Mouse (Mus musculus) layer of hippocampus, adult 18-20 months (tissue): ENCODE data around the gene Tspan4. TPM values are rescaled to one million over a fixed set of nuclear protein-coding genes. Genes with fewer than 3 reads are reported as not detected.

ENCODE experiments used
- DNase-seq, 2 experiments: peaks; one replicate each; pipeline ENCODE4 v3.0.0; 2022; ENCODE audit warnings: low spot score in 2 of 2
- long read RNA-seq: library from polyadenylated mRNA; stranded (forward); transcript quantifications from one replicate; pipeline ENCODE4 v2.0.0, GENCODE M21; 2021
- total RNA-seq, 2 experiments: library from RNA; stranded (reverse); gene quantifications; 2 replicates each; pipeline ENCODE4 v1.2.3; 2021

Gene Tspan4
- total RNA-seq, result 10 to 100 TPM; 11.3 to 11.7 TPM
- long read RNA-seq, partial matches to known transcripts, result 15 of 16 reads
- long read RNA-seq, other reads (novel, unspliced or antisense), result 0 of 16 reads

DNA sequence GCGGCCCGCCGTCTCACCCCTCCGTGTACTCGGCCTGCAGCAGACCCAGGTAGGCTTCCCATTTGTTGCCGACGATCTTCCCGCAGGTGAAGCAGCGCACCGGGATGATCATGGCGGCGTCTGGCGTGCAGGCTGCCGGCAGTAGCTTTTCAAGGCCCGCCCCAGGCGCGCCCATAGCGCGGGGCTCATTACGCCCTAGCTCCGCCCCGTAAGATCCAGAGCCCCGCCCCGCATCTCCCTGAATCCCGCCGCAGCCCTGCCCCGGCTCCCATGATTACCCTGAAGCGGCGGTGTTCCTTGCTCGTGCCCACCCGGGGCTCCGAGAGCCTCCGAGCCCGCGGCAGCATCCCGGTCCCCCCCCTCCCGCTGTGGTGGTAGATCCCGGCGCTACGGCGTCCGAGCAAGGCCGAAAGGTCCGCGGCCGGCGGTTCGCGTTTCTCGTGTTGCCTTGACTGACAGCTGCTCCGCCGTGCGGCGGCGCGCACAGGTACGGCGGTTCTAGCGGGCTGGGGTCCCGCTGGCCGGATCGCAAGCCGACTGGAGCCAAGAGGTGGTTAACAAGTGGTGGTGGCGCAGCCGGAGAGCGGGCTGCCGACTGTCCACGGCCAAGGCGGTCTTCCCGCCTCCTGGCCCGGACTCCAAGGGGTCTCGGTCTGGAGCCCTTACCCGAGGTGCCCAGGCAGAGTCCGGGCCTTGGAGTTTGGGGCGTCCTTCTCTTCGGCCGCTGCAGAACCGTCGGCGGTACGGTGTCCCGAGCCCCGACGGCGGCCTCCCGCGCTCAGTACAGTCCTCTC lies at the start of gene Tspan4, which contains the start of gene Polr2l:
Gene Tspan4 (plus strand): TSS at position 230 of the 794 bp plus-strand sequence.
Gene Polr2l (minus strand): TSS at position 122 of the 794 bp plus-strand sequence.
- peak; percentile 79 to 89 for DNase-seq

DNA sequence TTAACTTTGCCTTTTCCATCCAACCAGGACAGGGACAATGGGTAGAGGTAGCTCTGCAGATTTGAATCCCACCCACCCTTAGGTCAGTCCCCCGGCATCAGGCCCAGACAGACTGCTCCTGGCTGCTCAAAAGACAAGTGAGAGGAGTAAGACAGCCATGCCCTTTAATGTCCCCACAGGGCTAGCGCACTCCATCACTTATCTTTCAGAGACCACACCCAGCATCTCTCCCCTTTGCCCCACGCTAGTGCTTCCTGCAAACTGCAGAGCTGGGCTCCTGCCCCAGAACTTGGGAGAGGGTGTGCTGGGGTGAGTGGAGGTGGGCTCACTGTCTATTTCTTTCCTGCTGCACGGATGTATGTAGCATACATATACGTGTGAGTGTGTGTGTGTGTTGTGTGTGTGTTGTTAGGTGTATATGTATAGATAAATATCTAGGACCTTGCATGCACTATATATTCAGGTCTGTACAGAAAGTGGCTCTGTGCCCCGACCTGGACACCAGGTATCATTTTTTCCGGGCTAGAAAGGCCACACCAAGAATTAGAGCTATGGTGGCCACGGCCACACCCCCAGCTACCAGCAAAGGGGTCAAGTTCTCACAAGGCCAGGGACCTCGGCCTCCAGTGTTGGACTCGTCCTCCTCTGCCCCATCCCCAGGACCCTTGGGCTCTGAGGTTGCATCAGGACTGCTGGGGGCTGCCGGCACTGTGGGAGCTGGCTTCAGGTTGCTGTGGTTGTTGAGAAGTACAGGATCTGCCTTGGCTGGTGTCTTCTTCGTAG lies 47.9 kb upstream of the Tspan4 start:
- no peak for DNase-seq

DNA sequence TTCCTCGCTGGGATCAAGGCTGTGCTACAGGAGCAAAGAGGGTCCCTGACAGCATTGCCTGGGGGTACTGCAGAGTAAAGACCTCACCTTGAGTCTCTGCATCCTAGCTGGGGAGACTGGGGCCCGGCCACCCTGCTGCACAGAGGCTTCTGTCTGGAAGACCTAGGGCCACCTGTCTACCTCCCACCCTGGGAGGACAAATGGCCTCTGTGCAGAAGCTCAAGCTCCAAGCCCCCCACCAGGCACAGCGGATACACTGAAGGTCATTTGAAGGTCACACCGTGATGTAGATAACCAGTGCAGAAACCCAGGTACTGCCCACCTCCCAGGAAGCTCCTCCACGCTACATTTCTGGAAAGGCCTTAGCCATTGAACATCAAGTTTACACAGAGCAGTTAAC lies 46.3 kb upstream of the Tspan4 start:
- DNase-seq, result no peak

DNA sequence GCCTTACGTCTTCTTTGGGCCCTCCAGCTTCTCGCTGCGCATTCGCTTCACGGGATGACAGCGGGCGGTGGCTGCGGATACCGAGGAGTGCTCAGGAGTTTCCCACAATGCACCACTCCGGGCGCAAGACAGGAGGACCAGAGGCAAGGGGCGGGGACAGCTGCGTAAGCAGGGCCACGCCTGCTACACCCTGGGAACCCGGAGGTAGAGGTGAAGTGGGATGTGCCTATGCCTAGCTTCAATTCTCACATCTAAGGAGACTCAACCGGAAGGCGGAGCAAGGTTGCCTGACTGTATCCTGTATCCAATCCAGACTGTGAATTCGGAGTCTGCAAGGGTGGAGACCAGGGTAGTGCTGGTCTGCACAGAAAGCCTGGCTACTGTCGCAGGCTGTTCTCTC lies 45.7 kb upstream of the Tspan4 start, which contains the start of gene Cend1:
Gene Cend1 (minus strand): TSS at position 182 of the 400 bp plus-strand sequence.
- DNase-seq, result peak; percentile 89 to 92

DNA sequence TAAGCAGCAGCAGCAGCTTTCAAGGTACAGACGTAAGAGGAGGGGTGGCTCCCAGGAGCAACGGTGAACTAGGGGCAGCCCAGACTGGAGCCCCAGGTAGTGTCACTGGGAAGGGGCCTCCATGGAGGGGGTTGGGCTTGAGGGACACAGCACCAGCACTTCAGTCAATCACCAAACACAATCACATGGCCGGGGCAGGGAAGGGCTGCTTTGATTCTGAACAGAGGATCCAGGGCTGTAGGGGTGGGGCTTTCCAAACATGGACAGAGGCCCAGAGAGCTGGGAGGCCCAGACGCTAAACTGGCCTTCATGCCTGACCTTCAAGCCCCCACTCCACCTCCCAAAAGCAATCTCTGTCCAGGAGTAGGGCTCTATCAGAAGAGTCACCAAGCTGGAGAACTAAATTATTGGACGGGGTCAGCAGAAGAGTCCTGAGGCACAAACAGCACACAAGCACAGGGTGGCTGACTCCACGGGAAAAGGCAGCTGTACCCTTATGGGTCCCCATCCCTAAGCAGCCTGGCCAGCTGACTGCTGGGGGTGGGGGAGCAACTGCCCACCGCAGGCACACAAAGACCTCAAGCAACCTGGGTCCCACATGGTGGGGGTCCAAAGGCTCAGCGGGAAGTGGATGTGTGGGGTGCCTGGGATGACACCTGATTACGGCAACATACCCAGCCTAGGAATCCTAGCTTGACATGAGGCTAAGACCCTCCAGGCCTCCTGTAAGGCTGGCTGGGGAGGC lies 45.0 kb upstream of the Tspan4 start:
- no peak for DNase-seq

DNA sequence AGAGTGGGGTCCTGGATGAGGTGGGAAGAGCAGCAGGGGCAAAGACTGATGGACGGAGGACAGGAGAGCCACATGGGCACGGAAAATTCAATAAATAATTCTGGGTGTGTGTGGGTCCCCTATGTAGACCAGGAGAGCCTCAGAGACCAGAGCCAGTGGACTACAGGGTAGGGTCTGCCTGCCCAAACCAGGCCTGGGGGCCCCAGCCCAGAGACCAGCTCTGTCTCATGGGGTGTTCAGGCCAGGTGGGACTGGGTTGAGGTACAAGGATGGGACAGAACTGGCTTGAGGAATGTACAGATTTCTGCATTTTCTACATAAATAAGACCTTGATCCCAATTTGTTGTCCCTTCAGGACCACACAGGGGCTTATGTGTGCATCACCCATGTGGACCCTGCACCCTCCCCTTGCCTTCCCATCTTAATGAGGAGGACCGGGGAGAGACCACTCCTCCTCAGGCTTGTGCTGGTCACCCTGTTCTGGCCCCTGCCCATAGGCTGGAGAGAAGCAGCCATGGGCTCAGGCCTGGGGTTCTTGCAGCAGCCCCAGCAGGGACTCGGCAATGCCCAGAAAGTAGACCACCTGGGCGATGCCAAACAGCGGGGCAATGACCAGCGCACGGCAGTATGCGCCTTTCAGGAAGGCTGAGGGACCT lies 44.3 kb upstream of the Tspan4 start:
- DNase-seq, result no peak

DNA sequence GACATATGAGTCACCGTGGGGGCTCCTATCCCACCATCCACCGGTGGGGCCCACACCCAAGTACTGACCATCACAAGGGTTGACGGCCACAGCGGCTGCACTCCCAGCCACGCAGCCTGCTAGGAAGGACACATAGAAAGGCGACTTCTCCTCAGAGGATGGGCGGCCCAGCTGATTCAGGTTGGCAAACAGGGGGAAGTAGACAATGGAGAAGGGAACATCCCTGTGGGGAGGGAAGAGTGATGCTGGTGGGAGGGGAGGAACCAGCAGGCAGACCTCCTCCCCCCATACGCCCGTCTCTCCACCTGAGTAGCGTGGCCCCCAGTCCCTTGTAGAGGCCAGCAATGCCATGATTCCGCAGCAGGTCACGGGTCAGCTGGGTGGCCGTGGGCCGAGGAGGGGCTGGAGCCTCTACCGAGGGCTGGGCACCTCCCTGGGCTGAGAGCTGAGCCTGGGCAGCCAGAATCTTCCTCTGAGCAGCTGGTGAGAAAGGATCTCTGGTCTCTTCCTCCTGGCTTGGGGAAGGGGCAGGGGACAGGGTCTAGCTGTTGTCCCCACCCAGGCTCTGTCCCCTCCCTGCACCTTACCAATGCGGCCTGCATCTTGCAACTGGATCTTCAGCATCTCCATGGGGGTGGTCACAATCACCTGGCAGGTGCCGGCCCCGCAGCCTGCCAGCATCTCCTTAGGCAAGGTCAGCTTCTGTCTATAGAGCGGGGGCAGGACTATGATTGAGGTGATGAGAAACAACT lies 43.4 kb upstream of the Tspan4 start:
- DNase-seq, result no peak

DNA sequence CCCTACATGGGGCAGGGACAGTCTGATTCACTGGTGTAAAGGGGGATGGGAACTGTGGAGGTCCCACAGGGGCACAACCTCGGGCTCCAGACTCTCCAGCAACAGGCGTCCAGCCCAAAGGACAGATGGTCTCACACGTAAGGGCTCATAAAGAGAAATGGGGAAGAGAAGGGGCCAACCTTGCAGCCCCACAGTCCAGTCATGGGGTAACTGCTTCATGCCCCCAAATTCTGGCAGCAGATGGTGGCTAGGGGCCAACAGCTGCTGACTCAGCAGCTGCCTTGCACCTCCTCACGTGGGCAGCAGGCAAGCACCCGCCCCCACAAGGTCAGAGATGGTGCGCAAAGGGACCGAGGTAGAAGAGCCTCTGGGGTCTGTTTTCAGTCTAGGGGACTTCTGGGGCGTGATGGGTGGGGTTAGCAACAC lies 42.8 kb upstream of the Tspan4 start:
- DNase-seq, result no peak

DNA sequence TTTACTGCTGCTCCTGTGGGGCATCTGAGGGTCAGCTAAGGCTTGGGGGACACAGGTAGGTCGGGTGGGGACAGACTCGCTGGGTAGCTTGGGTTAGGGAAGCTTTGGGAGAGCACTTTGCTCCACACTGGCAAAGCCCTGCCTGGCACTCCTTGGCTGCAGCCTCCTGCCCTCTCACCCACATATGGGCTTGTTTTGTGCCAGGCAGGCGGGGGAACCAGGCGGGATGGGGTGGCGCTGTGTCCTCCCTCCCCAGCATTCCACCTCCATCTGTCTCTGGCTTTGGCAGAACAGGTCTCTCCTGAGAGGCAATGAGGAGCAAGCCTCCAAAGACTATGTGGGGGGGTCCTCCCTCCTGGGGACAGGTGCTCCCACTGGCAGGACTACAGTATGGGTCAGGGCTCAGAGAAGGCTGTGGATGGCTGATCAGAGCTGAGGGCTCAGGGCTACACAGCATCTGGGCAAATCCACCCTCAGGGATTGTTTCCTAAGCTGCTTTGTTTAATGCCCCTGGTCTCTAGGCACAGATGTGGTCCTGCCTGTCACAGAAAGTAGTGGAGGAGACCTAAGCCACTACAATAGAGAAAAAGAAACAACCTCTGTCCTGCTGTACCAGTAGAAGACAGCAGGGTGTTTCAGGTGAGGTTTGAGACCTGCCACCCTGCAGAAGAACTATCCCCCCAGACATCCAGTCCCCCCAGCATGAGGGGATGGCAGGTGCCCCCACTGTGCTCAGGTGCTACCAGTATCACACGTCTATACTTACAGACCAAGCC lies 42.1 kb upstream of the Tspan4 start:
- peak in 1 of 2 experiments; percentile 49 for DNase-seq

DNA sequence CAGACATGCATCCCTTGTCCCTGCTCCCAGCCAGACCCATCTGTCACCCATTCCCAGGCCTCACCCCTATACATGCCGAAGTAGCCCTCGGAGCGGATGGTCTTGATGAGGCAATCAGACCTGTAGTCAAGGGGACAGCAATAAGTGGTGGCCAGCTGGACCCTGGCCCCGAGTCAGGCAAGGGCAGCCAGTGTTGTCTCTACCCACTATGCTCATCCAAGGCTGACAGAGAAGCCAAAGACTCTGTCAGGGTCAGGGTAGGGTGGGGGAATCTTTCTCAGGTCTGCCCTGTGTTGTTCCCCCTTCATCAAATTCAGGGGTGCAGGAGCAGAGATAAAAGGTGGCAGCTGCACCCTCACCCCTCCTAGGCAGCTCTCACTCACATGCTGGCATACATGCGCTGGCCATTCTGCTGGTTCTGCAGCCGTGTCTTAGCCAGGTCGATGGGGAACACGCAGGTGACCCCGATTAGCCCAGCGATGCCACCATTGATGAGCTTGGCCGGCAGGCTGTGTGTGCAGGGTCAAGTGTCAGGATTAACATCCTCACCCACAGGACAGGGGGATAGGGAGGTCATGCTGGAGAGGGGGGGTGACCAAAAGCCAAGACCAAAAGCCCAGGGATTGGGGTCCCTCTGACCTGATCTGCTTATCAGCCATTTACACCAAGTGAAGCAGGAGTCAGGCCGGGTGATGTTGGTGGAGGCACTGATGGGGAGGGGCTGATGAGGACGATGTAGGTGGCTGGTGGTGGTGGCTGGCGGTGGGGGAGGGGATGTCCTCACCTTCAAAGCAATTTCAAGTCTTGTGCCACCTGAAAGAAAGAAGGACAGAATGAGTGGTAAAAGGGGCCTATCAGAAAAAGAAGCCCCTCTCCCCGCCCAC lies 41.3 kb upstream of the Tspan4 start:
- no peak for DNase-seq

DNA sequence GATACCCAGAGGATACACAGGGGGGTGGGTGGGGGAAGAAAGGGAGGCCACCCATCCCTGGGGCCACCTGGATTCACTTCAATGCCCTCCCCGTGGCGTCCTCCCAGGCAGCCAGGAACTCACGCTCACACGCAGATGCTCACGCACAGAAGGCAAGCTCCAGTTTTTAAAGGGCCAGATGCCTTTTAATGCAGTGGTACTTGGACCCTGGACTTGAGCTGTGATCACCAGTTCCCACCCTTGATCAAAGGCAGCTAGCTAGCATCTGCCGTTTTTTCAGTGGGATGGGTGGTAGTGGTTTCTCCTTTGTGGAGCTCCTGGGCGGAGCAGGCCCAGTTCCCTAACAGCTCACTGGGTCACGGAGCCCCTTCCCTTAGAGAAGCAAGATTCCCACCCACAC lies 40.6 kb upstream of the Tspan4 start:
- DNase-seq, result peak; percentile 74 to 85

DNA sequence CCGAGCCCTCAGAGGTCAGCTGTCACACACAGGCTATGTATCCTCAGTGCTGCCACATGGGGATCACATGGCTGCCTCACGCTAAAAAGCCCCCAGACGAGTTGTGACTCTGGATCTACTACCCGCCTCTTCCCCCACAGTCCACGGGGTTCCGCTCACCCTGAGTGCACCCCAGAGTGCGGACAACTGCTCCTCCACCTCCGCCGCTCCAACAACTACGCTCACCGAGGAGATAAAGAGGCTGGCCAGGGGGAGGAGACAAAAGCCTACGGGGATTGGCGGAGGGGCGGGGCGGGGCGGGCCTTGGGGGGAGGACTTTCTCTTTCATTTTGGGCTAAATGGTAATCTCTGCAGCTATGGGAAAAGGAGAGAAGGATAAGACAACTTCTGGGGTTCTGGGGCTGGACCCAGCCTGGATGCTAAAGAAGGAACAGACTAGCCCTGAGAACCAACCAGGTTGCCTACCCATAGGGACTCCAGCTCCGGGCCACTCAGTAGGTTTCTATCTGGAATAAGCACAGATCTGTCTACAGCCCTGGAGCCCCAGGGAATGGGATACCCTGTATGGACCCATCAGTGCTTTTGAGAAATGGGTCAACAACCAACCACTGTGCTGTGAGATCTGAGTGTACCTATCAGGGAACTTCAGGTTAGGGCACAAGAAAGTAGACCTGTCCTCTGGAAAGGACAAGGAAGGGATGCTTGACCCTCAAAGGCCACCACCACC lies 39.7 kb upstream of the Tspan4 start:
- DNase-seq, result peak in 1 of 2 experiments; percentile 44

DNA sequence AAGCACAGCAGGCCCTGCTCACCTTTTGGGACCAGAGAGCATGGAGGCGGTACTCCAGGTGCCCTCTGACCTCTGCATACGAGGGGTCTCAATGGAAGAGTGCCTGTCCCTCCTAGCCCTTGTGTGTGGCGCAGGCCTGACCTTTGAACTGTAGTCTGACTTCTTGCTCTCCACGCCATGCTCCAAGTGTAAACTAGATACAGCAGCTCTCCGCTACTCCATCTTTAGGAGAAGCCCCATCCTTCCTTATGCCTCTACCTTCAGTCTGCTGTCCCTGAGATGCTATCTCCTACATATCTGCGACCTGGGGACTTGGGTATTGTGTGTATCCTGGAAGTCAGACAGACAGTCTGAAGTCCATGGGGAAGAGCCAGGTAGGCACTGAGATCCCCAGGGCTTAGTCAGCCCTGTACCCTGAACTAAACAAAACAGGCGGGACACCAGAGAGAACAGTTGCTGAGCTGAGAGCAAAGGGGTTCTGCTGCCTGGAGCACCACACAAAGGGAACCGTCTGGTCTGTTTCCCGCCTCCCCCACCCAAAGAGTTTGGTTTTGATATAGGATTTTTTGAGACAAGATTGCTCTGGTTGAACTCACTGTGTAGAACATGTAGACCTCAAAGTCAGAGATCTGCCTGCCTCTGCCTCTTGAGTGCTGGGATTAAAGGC lies 39.1 kb upstream of the Tspan4 start:
- DNase-seq, result no peak

DNA sequence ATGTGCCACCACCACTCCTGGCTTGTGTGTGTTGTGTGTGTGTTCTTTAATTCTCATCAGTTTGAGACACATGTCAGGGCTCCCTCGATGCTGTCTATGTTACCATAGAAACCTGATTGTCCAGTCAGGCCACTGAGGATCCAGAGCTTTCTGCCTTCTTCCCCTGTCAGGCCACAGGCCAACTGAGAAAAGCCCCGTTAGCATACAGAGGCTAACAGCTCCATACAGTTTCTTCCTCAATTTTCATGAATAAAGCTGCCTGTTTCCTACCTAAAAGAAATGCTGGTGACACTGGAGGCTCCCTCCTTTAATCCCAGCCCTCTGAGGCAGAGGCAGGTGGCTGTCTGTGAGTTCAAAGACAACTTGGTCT lies 38.5 kb upstream of the Tspan4 start:
- no peak for DNase-seq

DNA sequence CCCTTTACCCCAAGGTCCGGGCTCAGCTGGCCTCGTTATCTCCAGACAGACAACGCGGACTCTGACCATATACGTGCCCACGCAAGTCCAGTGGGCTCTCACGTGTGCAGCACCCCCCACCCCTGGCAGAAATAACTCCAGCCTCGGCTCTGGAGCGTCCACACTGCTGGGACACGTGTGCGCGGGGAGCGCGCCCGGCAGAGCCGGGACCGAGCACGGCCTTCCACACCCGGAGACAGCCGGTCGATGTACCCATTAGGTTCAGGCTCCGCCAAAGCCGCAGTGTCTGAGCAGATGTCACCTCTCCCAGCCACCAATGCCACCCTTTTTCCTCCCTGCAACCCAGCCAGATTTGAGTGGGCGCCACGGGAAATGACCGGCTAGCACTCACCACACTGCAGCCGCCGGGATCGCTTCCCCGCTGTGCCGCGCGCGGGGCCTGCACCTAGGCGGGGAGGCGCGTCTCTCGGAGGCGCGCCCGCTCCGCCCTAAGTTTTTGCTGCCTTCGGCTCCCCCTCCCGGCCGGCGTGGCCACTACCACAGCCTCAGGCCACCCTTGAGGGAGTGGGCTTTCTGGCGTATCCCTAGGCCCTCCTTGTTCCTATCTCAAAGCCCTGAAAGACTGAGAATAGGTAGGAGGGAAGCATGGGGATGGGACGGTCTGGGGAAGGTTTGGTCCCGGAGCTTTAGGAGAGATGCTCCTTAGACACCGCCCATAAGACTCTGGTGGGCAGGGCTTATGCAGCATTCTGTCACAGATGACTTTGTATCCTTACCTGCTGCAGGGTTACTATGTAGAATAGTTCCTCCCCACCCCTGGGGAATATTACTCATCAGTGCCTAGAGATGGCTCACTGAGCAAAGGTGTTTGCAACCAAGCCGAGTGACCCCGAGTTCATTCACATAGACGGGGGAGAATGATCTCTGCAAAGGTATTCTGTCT lies 37.6 kb upstream of the Tspan4 start, which contains the start of gene Slc25a22:
Gene Slc25a22 (minus strand): TSS at position 715 of the 943 bp plus-strand sequence.
- peak; percentile 72 to 88 for DNase-seq
